Mouse (Mus musculus) CH12F3 (cell line): ENCODE data around the gene Gng10.

ENCODE experiments used
- in situ Hi-C: fragments of 300-500 bp; cut with MboI; formaldehyde crosslinking; loops from 2 replicates; pipeline ENCODE4 v1.14.3; 2020; ENCODE audit warnings: low sequenced_read_pairs

The Gng10 gene

DNA sequence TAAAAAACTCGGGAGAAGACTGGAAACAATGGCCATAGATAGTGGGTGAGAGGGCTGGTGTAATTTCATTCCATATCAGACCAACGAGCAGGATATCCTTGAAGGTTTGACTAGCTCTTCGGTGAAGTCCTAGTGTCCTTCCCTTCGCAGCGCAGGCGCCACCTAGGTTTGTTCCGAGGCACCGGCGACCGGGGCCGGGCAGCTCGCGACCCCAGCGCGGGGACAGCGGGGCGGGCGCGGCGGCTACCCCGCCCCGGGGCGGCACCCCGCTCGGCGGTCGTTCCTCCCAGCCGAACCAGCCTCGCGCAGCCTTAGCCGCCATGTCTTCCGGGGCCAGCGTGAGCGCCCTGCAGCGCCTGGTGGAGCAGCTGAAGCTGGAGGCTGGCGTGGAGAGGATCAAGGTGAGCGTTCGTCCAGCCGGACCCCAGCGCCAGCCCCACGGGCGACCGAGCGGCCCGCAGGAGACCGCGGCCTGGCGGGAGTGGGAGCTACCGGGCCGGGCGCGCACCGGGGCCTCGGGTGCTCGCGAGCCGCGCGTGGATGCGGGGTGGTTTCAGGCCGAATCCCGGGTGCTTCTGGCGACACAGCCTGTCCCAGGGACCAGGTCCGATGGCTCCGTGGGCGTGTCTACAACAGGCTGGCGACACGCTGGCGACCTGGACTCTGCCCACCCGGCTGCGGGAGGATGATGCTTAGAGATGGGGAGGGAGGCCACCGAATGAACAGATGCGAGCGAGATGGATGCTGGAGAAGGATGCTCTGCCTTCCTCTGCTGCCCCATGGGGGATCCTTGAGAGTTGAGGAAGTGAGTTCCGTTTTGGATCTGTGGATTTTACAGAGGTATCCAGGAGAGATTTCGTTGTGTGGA, at the start of gene Gng10:
TSS of gene Gng10 (plus strand) at position 171 of the 868 bp plus-strand sequence.
- in situ Hi-C loops: no loop called here

DNA sequence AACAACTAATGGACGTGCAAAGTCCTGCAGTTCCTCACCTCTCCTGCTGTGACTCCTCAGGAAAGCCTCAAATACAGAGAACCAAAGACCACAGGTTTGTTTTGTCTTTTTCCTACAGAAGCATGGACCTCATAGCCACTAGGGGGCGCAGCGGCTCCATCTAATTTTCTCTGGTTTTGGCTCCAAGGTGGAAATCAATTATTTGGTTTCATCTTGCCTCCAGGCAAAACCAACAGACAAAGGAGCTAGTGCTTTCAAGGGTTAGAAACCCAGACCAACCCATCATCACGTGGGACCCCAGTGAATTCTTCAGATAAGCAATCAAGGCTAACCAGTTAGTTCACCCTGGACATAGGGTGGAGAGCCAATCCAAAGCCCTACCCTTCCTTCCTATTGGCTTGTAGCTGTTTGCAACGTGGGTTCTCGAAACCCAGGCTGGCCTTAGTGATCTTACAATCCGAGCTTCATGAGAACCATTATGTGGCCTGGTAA, 49.7 kb upstream of the Gng10 start:
- in situ Hi-C loops: no loop called here

DNA sequence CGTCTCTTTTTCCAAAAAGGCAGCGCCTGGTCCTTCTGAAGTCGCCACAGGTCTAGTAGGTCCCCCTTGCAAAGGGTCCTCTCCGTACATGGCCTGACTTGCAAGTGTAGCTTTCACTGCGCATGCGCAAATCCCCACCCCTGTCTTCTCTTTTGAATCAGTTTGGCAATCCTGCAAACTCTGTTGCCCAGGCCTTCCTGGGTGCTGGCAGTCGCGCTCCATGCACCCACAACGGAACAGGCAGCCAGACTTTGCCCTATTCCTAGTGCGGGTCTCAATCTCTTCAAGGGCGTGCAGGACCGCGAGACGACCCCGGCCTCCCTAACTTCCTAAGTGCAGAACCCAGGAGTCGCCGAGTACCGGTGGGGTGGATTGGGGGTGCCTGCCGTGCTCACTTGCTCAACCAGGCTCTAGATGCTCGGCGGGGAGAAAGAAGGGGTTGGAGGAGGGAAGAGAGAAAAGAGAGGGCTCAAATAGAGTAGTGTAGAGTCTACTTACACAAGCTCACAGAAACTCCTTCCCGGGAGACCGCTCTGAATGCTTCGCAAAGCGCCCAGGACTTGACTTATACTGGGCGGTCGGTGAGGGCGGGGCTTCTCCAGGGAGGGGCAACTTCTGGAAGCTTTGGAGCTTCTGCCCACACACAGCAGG, 48.2 kb upstream of the Gng10 start, which contains the start of gene Ptgr1:
TSS of gene Ptgr1 (minus strand) at position 580 of the 651 bp plus-strand sequence.
- in situ Hi-C loops: no loop called here

DNA sequence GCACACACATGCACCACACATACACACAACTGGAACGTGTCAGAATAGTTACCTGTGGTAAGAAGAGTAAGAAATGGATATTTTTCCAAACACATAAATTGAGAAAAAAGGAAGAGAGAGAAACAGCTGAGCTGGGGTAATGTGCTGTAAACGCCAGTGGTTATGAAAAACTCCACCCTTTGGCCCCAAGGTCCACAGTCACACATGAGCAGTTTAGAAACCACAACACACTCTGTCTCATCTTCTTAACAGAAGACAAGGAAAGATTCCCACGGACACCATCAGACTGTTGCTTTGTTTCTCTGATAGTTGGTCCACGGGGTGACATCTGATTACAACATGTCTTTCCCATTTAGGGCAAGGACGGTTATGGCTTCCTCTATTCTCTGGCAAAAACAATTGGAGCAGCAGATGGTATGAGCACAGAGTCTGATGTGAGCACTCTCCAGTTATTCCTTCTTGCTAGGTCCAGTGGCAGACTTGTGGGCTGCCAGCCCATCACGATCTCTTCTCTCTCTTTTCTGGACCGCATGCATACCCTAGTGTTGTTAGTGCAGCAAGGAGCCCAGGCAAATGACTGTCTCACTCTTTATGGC, 45.5 kb upstream of the Gng10 start:
- in situ Hi-C loops: no loop called here

DNA sequence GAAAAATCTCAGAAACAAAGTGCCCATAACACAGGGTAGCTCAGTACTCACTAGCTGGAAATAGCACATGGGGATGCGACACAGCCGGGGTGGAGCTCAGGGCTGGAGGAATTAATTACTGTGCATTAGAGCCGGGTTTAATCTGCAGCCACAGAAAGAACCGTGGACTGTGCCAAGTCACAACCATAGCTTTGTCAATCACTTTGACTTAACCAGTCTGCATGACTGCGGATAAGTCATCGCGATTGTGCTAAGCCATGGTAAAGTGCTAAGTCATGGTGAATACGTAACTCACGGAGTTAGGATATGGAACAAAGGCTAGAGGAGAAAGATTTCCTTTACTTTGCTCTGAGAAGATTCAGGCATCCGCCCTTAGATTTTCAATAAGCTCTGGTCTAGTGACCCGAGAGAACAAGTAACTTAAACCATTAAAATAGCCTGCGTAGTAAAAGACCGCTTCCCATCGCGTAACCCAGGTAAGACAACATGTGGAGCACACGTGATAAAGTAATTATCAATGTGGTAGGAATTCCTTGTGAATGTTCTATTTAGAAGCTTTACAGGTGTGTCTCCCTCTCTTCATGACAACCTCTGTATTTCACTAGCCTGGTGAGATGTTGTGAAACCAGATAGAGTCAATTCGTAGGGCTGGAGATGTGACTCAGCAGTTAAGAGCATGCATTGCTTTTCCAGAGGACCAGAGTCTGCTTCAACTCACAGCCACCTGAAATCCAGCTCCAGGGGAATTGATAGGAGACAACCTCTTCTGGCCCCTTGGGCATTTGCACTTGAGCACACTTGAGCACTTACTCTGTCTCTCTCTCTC, 44.1 kb upstream of the Gng10 start:
- in situ Hi-C loops: no loop called here

DNA sequence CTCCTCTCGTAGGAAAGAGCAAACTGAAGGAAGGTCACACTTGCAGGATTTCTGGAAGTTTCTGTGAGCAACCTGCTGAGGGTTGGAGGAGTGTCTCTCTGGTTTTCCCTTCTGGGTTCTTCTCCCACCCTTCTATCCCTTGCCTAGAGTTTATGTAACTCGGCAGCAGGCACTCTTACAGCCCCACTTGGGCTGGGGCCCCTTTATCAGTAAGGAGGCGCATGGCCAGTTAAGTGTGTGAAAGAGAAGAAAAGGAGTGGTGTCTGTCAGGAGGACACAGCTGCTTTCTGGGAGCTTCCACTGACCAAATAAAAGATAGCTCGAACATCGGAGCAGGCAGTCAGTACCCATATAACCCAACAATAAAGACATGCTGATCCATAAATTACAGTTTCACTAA, 42.7 kb upstream of the Gng10 start:
- in situ Hi-C loops: no loop called here

DNA sequence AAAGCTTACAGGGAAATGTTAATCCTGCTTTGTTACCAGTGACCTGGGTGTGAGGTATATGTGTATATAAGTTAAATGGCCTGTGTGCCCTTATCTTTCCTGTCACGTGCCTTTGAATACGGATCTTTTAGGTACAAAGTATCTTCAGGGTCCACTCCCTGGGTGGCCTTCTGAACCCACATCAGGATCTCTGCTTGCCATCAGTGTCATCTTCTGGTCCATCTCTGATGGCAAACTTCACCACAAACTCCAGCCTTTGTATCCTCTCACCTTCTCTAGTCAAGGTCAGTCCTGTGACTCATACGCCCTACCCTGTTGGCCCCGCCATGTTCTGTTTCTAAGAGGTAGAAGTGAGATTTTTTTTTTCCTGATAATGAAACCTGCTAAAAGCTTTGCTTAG, 40.1 kb upstream of the Gng10 start, which contains the start of gene Dnajc25:
TSS of gene Dnajc25 (plus strand) at position 301 of the 400 bp plus-strand sequence.
- in situ Hi-C loops: no loop called here

DNA sequence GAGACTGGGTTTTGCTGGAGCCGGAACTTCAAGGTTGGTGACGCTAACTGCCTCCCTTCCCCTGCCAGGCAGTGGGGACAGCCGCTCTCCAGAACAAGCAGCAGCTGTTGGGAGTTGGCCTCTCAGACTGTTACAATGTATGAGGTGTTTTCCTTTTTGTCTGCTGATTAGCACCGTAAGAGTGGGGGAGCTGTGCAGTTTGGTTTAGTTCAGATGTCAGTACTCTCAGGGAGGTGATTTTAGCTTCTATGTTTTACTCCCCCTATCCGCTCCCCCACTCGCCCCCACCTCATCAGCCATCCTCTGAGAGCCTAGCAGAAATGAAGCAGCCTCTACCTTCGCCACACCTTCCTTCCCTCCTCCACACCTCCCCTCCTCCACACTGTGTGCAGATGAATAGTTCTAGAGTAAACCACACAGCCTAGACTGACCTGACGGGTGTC, 39.6 kb upstream of the Gng10 start:
- in situ Hi-C loops: no loop called here

DNA sequence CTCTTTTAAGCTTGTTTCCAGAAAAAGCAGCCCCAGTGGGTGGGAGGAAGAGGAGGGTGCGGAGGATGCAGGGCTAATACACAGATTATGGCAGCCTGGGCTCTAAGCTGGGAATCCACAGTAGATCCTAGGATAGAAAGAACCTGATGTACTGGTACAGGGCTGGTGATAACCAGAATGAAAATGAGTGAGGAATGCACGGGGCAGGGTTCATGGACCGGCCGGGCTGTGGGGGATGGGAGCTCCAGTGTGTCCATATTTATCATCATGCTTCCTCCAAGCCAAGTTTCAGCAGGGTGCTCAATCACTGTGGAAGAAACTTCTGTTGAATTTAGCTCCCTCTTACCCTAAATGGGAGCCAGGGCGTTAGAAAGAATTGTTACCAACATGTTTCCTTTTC, 37.8 kb upstream of the Gng10 start:
- in situ Hi-C loops: no loop called here

DNA sequence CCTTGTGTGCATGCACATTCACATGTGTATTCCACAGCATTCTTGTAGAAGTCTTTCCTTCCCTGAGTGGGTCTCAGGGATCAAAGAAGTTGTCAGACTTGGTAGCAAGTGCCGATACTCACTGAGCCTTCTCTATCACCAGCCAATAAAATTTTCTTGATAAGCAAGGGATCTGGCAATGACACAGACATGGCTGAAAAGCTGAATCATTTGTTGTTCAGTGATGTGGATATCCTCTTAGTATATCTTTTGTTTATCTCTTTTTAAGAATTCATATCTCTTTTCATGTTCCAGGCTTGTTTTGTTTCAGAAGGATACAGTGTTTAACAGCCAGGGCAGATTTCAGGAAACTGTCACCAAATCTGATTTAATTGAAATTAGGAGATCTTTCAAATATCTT, 36.2 kb upstream of the Gng10 start:
- in situ Hi-C loops: no loop called here

DNA sequence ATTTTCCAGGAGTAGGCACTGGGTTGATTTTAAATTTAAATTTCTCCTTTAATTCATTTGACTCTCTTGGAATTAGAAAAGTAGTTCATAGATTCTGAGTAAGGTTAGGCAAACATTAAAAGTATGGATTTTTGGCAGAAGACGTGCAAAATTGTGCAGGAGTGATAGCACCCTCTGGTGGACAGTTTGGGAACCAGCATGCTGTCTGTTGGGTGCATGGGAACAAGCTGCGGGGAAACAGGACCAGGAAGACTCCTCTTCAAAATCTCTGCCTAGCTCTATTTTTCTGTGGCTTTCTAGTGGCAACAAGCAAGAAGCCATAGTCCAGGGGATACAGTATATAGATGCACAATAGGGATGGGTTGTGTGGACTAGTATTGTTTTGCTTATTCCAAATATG, 35.2 kb upstream of the Gng10 start:
- in situ Hi-C loops: no loop called here

DNA sequence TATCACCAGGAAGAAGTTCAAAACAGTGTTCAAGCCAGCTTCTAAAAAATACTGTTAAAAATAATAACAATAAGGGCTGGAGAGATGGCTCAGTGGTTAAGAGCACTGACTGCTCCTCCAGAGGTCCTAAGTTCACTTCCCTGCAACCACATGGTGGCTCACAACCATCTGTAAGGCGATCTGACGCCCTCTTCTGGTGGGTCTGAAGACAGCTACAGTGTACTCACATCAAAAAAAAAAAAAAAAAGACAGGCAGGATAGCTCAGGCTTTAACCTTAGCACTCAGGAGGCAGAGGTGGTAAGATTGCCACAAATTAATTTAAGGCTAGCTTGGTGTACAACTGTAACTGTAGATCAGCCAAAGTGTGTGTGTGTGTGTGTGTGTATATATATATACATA, 34.3 kb upstream of the Gng10 start:
- in situ Hi-C loops: no loop called here

DNA sequence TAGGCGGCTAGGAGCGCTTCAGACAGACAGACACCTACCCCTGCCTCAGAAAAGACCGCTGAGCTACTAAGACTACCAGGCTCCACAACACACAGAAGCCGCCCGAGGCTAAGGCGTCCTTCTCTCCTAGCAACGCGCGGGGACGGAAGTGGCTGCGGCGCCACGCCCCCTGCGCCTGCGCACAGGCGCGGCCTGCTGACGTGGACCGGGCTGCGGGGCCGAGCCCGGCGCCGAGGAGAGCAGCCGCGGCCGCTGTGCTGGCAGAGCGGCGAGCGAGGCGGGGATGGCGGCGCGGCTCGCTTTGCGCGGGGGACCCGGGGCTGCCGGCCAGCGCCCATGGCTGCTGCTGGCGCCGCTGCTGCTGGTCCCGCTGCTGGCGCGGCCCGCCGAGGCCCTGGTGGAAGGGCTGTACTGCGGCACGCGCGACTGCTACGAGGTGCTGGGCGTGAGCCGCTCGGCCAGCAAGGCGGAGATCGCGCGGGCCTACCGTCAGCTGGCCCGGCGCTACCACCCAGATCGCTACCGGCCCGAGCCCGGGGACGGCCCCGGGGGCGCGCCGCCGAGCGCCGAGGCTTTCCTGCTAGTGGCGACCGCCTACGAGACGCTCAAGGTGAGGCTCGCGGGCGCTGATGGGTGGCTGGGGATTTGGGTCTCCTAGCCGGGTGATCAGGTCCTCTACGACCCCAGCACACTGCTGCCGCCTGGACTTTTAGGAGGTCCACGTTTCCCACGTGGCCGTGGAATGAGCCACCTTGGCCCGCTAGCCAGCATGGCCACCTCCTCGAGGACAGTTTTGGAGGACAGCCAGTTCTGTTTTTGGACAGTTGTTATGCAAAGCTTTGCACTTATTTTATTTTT, 31.7 kb upstream of the Gng10 start, which contains the start of gene Gm20503:
TSS of gene Gm20503 (plus strand) at position 263 of the 858 bp plus-strand sequence.
- in situ Hi-C loops: no loop called here

DNA sequence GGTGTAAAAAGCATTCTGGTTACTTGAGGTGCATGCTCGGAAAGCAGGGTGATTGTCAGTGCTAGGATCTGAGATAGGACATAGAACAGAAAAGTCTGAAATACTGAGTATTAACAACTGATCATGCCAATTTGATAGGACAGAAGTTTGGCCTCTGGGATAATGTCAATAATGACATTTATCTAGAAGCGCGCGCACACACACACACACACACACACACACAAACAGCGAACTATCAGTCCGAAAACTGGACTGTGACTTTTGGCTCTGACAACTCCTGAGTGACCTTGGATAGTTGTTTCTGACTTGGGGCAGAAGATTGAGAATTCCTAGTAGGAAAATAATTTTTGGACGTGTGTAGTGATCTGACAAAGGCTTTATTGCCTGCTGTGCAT, 31.1 kb upstream of the Gng10 start:
- in situ Hi-C loops: no loop called here

DNA sequence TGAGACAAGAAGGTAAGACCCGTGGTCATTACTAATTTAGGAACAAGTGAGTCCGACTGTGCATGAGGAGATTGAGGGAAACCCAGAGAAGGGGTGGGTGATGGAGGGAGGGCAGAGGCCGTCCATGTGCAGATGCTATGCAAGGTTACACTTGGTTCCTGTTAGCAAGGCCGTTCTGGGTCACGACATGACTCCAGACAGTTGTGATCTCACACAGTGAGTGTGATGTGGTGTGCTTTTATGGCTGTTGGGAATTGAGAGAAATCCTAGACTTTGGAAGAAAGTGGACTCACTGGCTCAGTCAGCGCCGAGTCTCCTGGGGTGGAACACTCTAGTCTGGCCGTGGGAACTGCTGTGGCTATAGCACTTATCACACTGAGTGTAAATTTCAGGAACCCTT, 28.7 kb upstream of the Gng10 start:
- in situ Hi-C loops: no loop called here

DNA sequence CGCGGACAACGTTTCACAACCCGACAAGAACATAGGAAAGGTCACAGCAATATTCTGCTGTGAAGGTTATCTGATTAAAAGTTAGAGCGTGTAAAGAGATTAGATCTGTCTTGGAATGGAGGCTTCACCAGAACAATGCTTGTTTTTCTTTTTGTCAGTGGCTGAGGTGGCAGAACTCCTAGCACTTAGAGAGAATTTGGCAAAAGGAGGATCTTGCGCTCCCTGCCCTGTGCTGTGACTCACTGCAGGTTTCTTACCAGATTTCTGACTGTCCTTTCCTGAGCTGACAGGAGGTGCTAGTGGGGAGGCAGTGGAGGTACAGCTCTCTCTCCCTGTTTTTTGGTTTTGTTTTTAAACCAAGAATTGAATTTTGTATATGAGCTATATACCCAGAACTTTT, 27.9 kb upstream of the Gng10 start:
- in situ Hi-C loops: no loop called here

DNA sequence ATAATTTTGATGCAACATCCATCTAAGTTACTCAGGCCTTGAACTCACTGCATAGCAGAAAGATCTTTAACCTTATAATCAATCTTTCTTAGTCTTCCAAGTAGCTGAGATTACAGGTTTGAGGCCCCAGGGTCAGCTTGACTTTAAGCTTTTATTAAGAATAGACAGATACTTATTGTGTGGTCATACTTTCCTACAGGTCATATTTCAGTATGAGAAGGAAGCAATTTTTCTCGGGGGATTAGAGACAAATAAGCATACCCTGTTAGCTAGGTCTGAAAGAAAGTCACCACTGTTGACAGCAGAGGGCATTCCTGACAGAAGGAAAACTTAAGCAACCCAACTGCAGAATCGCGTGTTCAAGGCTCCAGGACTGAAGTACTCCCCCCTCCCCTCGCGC, 26.9 kb upstream of the Gng10 start:
- in situ Hi-C loops: no loop called here

DNA sequence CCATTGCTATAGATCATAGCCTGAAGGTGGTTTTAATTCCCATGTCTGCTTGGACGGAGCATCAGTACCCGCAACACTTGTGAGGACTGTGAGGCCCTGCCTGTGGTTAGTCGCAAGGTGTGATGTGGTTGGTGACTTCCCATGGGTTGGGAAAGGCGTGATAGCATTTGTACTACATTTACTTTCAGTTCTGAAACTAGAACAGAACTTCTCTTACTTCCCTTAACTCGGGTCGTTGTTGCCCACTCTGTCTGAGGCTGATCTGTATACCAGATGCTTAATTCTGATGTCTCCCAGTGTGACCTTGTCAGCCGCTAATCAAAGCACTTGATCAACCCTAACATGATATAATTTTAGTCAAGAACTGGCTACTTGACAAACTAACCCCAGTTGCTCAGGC, 25.7 kb upstream of the Gng10 start:
- in situ Hi-C loops: no loop called here

DNA sequence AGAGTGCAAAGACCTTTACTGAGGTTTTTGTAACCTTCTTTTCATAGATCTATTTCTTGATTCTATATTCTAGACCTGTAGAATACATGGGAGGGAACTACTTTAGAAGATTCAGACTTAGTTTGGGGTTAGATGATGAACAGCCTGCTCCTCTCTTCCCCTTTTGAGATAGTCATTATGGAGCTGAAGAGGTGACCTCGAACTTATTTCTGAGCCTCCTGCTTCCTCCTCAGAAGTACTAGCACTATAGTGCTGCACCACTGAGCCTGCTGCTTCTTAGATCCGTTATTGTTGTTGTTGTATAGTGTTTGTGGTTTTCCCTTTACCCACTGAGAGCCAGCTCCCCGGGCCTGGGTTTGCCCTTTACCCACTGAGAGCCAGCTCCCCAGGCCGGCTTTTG, 25.2 kb upstream of the Gng10 start:
- in situ Hi-C loops: no loop called here

DNA sequence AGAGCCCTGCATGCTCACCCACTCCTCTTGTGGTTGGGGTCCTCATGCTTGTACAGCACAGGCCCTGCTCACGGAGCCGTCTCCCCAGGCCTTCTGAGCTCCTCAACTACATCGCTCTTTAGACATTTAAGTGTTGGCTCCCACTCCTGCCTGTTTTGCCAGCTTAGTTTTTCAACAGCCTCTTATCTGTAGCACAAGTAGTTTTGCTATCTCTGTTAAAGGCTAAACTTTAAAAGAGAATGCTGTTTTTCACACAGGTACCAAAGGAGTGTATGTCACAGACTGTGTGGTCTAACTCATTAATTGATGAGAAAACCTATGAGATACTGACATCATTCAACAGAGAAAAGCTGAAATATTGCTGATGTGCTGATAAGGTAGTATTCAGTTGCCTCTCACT, 23.4 kb upstream of the Gng10 start:
- in situ Hi-C loops: no loop called here
